Mouse (Mus musculus): ENCODE measurements around the gene Ccdc106. TPM values are rescaled to one million over a fixed set of nuclear protein-coding genes. Genes with fewer than 3 reads are reported as not detected.
"Not testable (repeated sequence)": the region's sequence is repeated elsewhere in the genome, so short reads cannot be mapped to it uniquely, and the experiment has no call there.

Gene Ccdc106
- polyA plus RNA-seq, 1 experiment from 2014 or later = 0.40 TPM

DNA sequence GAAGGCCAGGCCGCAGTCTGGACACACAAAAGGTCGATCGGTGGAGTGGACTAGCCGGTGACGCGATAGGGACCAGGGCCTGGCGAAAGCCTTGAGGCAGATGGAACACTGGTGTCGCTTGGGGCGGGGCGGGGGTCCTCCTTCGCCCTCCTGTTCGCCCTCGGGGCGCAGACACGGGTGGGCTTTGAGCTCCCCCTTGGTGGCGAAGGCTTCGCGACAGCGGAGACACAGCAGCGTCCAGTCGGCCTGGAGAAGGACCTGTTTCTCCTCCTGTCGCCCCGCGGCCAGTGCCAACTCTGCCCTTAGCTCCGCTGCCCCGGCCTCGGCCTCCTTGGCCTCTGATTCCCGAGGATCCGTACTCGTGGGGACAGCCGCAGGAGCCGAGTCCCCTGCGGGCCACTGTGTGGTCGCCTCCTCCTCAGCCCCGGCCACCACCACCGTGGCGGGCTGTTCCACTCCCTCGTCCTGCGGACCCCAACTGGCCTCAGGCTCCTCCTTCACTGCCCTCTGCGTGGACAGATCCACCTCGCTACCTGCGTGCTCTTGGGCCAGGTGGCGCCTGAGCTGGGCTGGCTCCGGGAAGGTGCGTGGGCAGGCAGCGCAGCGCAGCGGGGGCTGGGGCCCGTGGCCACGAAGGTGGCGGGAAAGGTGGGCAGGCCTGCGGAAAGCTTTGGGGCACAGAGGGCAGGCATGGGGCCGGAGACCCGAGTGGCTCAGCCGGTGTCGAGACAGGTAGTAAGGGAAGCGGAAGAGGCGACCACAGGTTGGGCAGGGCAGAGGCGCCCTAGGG lies 26.2 kb upstream of the Ccdc106 start:
- ATAC-seq (ENCODE audit: low read depth) = no peak
- peaks cover 20% of the 10 kb centered on the region for H3K27me3 ChIP-seq (ENCODE audit: control insufficient read depth, insufficient read depth, low read depth, low read length)

DNA sequence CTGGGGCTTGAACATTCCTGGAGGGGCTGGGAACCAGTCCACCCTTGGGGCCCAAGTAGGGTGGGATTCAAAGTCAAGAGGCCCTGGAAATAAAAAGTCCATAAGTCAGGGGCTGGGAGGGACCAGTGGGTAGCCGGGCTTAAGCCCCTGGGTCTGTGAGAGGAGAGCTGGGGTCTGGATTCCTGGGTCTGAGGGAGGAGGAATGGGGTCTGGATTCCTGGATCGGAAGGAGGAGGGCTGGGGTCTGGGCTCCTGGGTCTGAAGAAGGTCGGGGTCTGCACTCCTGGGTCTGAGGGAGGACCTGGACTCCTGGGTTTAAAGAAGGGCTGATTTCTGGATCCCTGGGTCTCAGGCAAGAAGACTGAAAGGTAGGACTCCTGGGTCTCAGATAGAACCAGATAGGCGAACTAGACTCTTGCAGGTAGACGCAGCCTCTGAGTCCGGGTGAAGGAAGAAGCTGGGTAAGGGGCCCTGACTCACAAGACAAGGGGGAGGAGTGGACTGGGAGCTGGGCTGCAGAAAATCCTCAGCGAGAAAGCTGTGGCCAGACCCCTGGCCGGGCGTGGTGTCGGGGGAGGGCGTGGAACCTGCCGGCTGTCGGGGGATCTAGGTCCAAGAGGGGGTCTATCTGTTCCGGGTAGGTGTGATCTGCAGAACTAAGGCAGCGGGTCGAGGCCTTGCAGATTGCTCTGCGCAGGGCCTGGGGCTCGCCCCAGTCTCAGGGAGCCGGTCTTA lies 24.9 kb upstream of the Ccdc106 start:
- ATAC-seq (ENCODE audit: low read depth) = 0 out of 2 replicates have a peak, but pooled peaks have one; percentile 13
- Histone ChIP-seq H3K27me3 (ENCODE audit: control insufficient read depth, insufficient read depth, low read depth, low read length) (peaks cover 20% of the 10 kb centered on the region), H3K9ac (ENCODE audit: low read depth, low read length) (peak overlapping the region; percentile 58), H3K36me3 (ENCODE audit: control insufficient read depth, insufficient read depth) (0 out of 2 replicates have a peak, but pooled peaks cover 3% of the 10 kb centered on the region), H3K4me2 (ENCODE audit: low read depth, low read length) (peak overlapping the region; percentile 56), H3K9me3 (replicated peaks; ENCODE audit: control insufficient read depth, low read length) (no peaks in the 10 kb centered on the region), H3K27ac (ENCODE audit: low read length) (no peak overlapping the region), H3K4me3 (ENCODE audit: low read depth, low read length) (peak overlapping the region; percentile 63), H3K4me1 (ENCODE audit: control insufficient read depth, low read depth, low read length) (no peaks in the 10 kb centered on the region; the same call in 1 of the 2 replicates)
- WGBS (ENCODE audit: insufficient replicate concordance) = 8% methylated on average over 17 of the region's 19 CpGs

More for the DNA sequence above, 26.2 kb upstream of the Ccdc106 start:
- H3K4me3 ChIP-seq (ENCODE audit: low read depth, low read length) = no peak overlapping the region
- H3K36me3 ChIP-seq (ENCODE audit: control insufficient read depth, insufficient read depth) = 0 out of 2 replicates have a peak, but pooled peaks cover 3% of the 10 kb centered on the region
- WGBS (ENCODE audit: insufficient replicate concordance) = 52% methylated on average over 59 of the region's 59 CpGs
- H3K4me1 ChIP-seq (ENCODE audit: control insufficient read depth, low read depth, low read length) = no peaks in the 10 kb centered on the region; the same call in 1 of the 2 replicates
- no peak overlapping the region for H3K4me2 ChIP-seq (ENCODE audit: low read depth, low read length)
- no peaks in the 10 kb centered on the region for H3K9me3 ChIP-seq (replicated peaks; ENCODE audit: control insufficient read depth, low read length)
- H3K27ac ChIP-seq (ENCODE audit: low read length) = no peak overlapping the region
- no peak overlapping the region for H3K9ac ChIP-seq (ENCODE audit: low read depth, low read length)

DNA sequence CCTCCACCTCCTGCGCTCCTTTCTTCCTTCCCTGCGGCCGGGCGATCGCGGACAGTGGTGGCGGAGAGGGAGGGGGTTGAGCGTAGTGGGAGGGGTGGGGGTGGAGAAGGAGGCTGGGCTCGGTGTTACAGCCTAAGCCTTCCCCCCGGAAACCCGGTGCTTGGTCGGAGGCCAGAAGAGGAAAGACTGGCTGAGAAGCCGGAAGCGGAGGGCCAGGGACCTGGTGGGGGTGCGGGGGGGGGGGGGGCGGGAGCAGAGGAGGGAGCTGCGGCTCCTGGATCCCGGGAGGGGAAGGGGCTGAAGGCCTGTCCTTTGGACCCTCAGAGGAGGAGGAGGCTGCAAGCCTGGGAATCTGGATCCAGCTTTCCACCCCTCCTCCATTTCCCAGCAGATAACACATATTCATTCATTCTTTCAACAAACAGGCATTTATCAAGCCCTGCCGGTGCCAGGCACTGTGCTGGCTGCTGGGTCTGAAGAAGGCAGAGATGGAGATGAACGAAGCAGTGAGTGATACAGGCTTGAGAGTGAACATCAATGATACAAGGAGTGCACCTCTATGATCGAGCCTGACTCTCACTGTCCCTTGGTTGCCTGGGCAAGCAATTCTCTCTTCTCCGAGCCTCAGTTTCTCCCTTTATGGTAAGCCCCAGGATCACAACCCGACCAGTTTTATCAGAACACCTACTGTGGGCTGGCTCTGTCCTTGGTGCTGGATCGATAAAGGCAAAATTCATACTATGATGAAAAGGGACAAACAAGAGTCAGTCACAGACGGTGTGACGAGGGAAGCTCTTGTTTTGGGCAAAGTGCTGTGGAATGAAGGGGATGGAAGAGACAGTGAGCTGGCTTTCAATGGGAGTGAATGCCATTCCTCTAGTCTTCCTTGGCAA lies 24.1 kb upstream of the Ccdc106 start, which contains the start of gene Zfp579:
Zfp579 (minus strand) TSS at position 156 of the 893 bp plus-strand sequence.
- peak within 1 kb of the TSS; percentile 56 for H3K4me2 ChIP-seq (ENCODE audit: low read depth, low read length)
- H3K36me3 ChIP-seq (ENCODE audit: control insufficient read depth, insufficient read depth) = 0 out of 2 replicates have a peak, but pooled peaks cover 3% of the 10 kb centered on the region
- ATAC-seq (ENCODE audit: low read depth) = peak; percentile 73
- no peaks in the 10 kb centered on the region for H3K9me3 ChIP-seq (replicated peaks; ENCODE audit: control insufficient read depth, low read length)
- H3K9ac ChIP-seq (ENCODE audit: low read depth, low read length) = peak within 1 kb of the TSS; percentile 58
- H3K4me3 ChIP-seq (ENCODE audit: low read depth, low read length) = peak within 1 kb of the TSS; percentile 63
- no peaks in the 10 kb centered on the region; the same call in 1 of the 2 replicates for H3K4me1 ChIP-seq (ENCODE audit: control insufficient read depth, low read depth, low read length)
- peaks cover 20% of the 10 kb centered on the region for H3K27me3 ChIP-seq (ENCODE audit: control insufficient read depth, insufficient read depth, low read depth, low read length)
- WGBS (ENCODE audit: insufficient replicate concordance) = 12% methylated on average over 12 of the region's 26 CpGs
- no peak within 1 kb of the TSS; the same call in 1 of the 2 replicates for H3K27ac ChIP-seq (ENCODE audit: low read length)

DNA sequence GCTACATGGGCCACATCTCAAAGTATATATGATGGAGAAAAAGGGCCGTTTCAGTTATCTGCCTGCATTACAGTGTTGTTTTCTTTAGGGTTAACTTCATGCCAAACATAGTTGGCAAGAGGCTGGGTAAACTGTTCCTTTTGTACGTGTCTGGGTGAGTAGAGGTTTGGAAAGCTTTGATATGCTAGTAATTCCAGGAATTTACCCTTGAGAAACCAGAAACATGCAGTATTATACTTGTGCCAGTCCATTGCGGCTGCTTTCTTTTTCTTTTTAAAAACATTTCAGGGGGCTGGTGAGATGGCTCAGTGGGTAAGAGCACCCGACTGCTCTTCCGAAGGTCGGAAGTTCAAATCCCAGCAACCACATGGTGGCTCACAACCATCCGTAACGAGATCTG lies 23.4 kb upstream of the Ccdc106 start:
- H3K27me3 ChIP-seq (ENCODE audit: control insufficient read depth, insufficient read depth, low read depth, low read length) = peaks cover 20% of the 10 kb centered on the region
- no peak overlapping the region for H3K4me2 ChIP-seq (ENCODE audit: low read depth, low read length)
- H3K9me3 ChIP-seq (replicated peaks; ENCODE audit: control insufficient read depth, low read length) = no peaks in the 10 kb centered on the region
- ATAC-seq (ENCODE audit: low read depth) = no peak
- no peak overlapping the region for H3K9ac ChIP-seq (ENCODE audit: low read depth, low read length)
- H3K4me1 ChIP-seq (ENCODE audit: control insufficient read depth, low read depth, low read length) = no peaks in the 10 kb centered on the region; the same call in 1 of the 2 replicates
- 0 out of 2 replicates have a peak, but pooled peaks cover 3% of the 10 kb centered on the region for H3K36me3 ChIP-seq (ENCODE audit: control insufficient read depth, insufficient read depth)
- WGBS (ENCODE audit: insufficient replicate concordance) = 64% methylated on average over 6 of the region's 8 CpGs
- no peak overlapping the region for H3K27ac ChIP-seq (ENCODE audit: low read length)
- H3K4me3 ChIP-seq (ENCODE audit: low read depth, low read length) = no peak overlapping the region

DNA sequence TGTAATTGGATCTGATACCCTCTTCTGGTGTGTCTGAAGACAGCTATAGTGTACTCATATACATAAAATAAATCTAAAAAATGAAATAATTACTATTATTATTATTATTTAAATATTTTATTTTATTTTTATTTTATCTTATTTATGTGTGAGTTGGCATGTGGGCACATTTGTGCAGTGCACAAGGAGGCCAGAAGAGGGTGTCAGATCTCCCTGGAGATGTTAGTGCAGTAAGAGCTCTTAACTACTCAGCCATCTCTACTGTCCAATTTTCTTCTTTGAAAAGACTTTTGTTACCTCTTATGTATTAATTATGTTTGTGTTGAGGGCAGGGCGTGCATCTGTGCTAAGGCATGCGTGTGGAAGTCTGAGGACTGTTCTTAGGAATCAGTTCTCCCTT lies 20.5 kb upstream of the Ccdc106 start:
- Histone ChIP-seq H3K9ac (ENCODE audit: low read depth, low read length) (no peak overlapping the region), H3K9me3 (replicated peaks; ENCODE audit: control insufficient read depth, low read length) (no peaks in the 10 kb centered on the region; the same call in 1 of the 2 replicates), H3K4me2 (ENCODE audit: low read depth, low read length) (no peak overlapping the region), H3K27me3 (ENCODE audit: control insufficient read depth, insufficient read depth, low read depth, low read length) (peaks cover 5% of the 10 kb centered on the region), H3K4me1 (ENCODE audit: control insufficient read depth, low read depth, low read length) (no peaks in the 10 kb centered on the region; the same call in 1 of the 2 replicates), H3K36me3 (ENCODE audit: control insufficient read depth, insufficient read depth) (no peaks in the 10 kb centered on the region), H3K4me3 (ENCODE audit: low read depth, low read length) (no peak overlapping the region), H3K27ac (ENCODE audit: low read length) (no peak overlapping the region)
- ATAC-seq (ENCODE audit: low read depth) = no peak
- 29% methylated on average over 2 of the region's 2 CpGs for WGBS (ENCODE audit: insufficient replicate concordance)

DNA sequence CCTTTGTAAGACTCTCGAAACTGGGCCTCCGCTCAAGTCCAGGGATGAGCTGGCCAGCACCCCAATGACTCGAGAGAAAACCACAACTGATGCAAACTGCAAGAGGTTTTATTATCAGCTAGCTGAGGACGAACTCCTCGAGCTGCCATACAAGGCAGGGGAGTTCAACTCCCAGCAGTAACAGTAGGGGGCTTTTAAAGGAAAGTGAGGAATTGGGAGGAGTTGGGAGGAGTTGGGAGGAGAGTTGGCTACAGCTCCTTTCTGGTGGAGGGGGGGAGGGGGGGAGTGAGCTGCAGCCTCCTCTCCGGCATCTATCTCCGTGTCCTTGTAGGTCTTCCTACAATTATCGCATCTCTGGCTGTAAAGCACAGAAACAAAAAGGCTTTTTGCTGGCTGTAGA lies 17.5 kb upstream of the Ccdc106 start:
- not testable (repeated sequence) for H3K9ac ChIP-seq (ENCODE audit: low read depth, low read length); H3K27me3 ChIP-seq (ENCODE audit: control insufficient read depth, insufficient read depth, low read depth, low read length); H3K9me3 ChIP-seq (replicated peaks; ENCODE audit: control insufficient read depth, low read length); H3K27ac ChIP-seq (ENCODE audit: low read length); H3K4me2 ChIP-seq (ENCODE audit: low read depth, low read length); ATAC-seq (ENCODE audit: low read depth); H3K4me1 ChIP-seq (ENCODE audit: control insufficient read depth, low read depth, low read length); H3K4me3 ChIP-seq (ENCODE audit: low read depth, low read length)
- WGBS (ENCODE audit: insufficient replicate concordance) = 57% methylated on average over 8 of the region's 8 CpGs
- peaks cover 10% of the 10 kb centered on the region for H3K36me3 ChIP-seq (ENCODE audit: control insufficient read depth, insufficient read depth)

DNA sequence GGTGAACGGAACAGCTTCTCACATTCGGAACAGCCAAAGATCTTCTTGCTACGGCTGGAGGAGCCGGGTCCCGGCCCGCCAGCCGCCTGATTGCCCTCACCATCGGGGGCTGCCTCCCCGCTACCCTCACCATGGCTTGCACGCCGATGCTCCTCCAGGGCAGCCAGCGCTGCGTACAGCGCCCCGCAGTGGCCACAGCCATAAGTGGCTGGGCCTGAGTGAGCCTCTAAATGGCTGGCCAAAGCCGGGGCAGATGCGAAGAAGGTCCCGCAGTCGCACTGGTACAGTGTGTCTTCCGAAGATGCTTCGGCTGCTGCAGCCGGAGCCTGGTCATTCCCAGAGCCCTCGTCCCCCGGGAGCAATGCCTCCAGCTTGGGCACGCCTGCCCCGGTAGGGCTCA lies 12.1 kb upstream of the Ccdc106 start:
- no peak for ATAC-seq (ENCODE audit: low read depth)
- Histone ChIP-seq H3K4me3 (ENCODE audit: low read depth, low read length) (no peak overlapping the region), H3K9me3 (replicated peaks; ENCODE audit: control insufficient read depth, low read length) (no peaks in the 10 kb centered on the region), H3K27ac (ENCODE audit: low read length) (no peak overlapping the region), H3K4me1 (ENCODE audit: control insufficient read depth, low read depth, low read length) (peaks cover 3% of the 10 kb centered on the region), H3K4me2 (ENCODE audit: low read depth, low read length) (no peak overlapping the region), H3K36me3 (ENCODE audit: control insufficient read depth, insufficient read depth) (peaks cover 56% of the 10 kb centered on the region), H3K9ac (ENCODE audit: low read depth, low read length) (no peak overlapping the region), H3K27me3 (ENCODE audit: control insufficient read depth, insufficient read depth, low read depth, low read length) (no peaks in the 10 kb centered on the region)
- 90% methylated on average over 26 of the region's 26 CpGs for WGBS (ENCODE audit: insufficient replicate concordance)
